Mouse (Mus musculus) spleen, embryonic (tissue): Measurements from ENCODE around the gene Il12rb1.

Experiments used
- CTCF ChIA-PET: fragments of 350-600 bp; sonication (Branson Sonifier 250); formaldehyde crosslinking; loops from one replicate; lab custom pipeline; 2022; lab: Charles Lee

Gene Il12rb1

DNA sequence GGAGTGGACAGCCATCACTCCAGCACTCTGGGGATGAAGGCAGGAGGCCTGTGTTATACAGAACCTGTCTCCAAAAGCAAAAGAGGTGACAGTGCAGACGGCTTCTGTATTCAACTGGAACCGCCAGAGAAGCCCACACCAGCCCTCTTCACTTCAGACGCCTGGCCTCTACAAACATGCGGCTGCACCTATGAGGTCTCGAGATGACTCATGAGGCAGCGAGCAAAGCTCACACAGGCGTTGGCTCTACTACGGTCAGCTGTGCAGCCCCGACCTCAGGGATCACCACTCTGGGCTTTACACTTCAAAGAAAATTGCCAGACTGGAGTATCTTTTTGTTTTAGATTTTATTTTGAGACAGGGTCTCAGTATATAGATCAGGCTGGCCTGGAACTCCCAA lies 35.4 kb upstream of the Il12rb1 start:
- CTCF ChIA-PET: interaction anchor here (2.0 kb wide), 1 partner anchor 10 kb away, joined by 6 read pairs; no protein-coding TSS in a partner anchor

- CTCF ChIA-PET: no interaction called here
Observed at GRCm38 (mm10) chr8:70773410-70773809, 34.8 kb upstream of the Il12rb1 start.

- CTCF ChIA-PET: interaction anchor here (1.0 kb wide), 1 partner anchor 19 kb away, joined by 3 read pairs; no protein-coding TSS in a partner anchor
Observed at GRCm38 (mm10) chr8:70773833-70774232, 34.4 kb upstream of the Il12rb1 start.

- CTCF ChIA-PET: interaction anchor here (1.0 kb wide), 1 partner anchor 18 kb away, joined by 3 read pairs; no protein-coding TSS in a partner anchor
Observed at GRCm38 (mm10) chr8:70774740-70775139, 33.5 kb upstream of the Il12rb1 start.

- CTCF ChIA-PET: no interaction called here
Observed at GRCm38 (mm10) chr8:70775227-70775626, 33.0 kb upstream of the Il12rb1 start.

DNA sequence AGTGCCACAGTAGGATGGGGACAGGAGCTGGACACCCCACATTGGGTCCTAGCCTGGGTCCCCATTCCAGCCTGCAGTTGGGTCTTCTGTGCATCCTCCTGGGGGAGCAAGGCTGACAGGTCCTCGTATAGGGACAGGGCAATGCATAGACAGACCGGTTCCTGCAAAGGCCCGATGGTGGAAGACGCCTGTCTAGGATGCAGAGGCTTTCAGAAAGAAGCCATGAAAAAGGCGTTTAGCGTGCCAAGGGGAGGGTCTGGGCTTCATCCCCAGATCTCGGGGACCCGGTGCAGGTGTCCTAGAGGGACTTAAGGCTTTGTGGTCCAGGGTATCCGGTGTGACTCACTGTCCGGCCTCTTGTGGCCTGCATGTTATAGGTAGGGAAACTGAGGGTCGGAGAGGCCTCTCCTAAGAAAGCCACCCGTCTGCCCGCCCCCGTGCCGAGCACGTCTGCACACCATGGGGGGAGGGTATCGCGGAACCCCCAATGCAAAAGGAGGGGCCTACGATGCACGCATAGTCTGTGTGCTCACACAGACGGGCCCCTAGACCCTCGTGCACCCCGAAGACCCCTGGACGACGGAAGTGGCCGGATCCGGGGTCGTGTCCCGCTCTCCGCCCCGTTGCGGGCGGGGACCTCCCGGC lies 32.3 kb upstream of the Il12rb1 start:
- CTCF ChIA-PET: no interaction called here

DNA sequence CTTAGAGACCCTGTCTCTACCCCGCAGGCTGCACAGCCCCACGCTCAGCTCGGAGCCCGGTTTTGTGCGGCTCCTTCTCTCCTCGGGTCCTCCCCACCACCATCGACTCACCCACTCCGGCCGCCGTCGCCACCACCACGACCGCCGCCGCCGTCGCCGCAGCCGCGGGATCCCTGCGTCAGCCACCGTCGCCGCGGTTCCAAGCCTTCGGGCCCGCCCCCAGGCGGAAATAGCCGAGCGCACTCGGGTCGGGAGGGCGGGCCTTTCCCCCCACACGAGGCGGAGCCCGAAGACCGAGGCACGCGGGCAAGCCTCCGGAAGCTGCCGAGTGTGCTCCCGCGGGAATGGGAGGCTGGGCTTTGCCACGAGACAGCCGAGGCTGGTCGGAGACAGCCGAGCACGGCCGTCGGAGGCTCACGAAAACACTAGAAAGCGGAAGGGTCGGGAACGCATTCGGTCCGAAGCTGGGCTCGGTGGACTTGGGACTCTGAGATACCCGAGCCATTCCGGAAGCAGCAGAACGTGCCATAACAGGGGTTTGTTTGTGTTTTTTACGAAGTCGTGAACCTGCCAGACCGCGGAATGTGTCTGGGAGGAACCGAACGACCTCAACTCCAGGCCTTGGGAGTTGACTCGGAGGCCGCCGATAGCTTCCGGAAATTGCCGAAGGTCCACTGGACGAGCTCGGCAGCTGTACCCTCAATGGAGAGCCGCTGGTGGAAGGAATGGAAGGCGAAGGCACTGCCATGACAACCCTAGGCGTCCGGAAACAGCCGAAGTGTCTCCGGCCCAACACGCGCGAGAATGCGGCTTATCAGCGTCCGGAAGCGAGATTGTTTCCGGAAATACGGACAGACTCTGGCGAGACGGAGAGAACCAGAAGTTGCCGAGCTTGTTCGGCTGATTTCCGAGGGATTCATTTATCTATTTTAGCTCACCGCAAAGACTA lies 31.5 kb upstream of the Il12rb1 start, which contains the start of gene Pik3r2:
Gene Pik3r2 (minus strand): TSS at position 218 of the 949 bp plus-strand sequence.
- CTCF ChIA-PET: interaction anchor here (1.4 kb wide), 2 partner anchors 14 to 18 kb away, joined by 3 to 5 read pairs; no protein-coding TSS in a partner anchor

GRCm38 (mm10) chr8:70780093-70780492 lies 28.2 kb upstream of the Il12rb1 start:
- CTCF ChIA-PET: no interaction called here

- CTCF ChIA-PET: interaction anchor here (1.4 kb wide), 1 partner anchor 17 kb away, joined by 3 read pairs; no protein-coding TSS in a partner anchor
Observed at GRCm38 (mm10) chr8:70786291-70787050, 21.8 kb upstream of the Il12rb1 start.

DNA sequence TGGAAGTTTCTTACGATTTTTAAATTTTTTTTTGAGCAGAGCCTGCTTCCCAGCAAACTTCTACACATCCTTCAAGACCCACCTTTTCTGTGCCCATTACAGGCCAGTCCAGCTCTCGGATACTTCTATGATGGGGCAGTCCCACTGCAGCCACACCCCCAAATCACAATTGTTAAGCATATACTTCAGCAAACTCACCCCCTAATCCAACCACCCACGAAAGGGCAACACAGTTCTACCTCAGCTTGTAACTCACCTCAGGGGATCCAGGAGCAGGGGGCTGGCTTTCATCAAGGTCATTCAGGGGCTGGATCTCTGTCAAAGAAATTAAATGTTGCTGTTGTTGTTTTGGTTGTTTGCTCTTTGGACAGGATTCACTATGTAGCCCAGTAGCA lies 21.2 kb upstream of the Il12rb1 start:
- CTCF ChIA-PET: interaction anchor here (1.4 kb wide), 1 partner anchor 17 kb away, joined by 3 read pairs; no protein-coding TSS in a partner anchor

GRCm38 (mm10) chr8:70787941-70788667 lies 20.1 kb upstream of the Il12rb1 start:
- CTCF ChIA-PET: interaction anchor here (1.4 kb wide), 1 partner anchor 16 kb away, joined by 3 read pairs; no protein-coding TSS in a partner anchor

- CTCF ChIA-PET: no interaction called here
Observed at GRCm38 (mm10) chr8:70789046-70789445, 19.2 kb upstream of the Il12rb1 start.

GRCm38 (mm10) chr8:70790846-70791245 lies 17.4 kb upstream of the Il12rb1 start:
- CTCF ChIA-PET: interaction anchor here (1.0 to 1.5 kb wide), 4 partner anchors 12 to 27 kb away, joined by 3 to 5 read pairs (median 3); partner anchors contain the start of gene Pik3r2

DNA sequence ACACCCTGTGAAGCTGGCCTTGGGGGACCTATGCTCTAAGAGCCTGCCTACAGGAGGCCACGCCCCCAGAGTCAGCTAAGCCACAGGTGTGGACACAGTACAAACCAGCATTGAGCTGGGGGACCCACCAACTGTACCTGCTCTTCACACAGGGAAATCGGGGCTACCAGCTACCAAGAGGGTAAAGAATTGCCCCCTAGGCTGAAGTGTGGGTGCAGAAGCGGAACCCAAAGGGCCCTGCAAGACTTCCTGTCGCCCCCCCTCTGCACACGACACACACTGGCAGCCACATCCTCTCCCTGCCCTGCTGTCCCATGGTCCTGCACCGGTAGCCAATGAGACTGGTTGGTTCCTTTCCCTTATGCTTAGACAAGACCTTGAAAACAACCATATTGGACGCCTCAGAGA lies 17.0 kb upstream of the Il12rb1 start:
- CTCF ChIA-PET: interaction anchor here (1.0 to 1.5 kb wide), 3 partner anchors 11 to 28 kb away, joined by 3 to 5 read pairs (median 3); partner anchors contain the start of gene Pik3r2

DNA sequence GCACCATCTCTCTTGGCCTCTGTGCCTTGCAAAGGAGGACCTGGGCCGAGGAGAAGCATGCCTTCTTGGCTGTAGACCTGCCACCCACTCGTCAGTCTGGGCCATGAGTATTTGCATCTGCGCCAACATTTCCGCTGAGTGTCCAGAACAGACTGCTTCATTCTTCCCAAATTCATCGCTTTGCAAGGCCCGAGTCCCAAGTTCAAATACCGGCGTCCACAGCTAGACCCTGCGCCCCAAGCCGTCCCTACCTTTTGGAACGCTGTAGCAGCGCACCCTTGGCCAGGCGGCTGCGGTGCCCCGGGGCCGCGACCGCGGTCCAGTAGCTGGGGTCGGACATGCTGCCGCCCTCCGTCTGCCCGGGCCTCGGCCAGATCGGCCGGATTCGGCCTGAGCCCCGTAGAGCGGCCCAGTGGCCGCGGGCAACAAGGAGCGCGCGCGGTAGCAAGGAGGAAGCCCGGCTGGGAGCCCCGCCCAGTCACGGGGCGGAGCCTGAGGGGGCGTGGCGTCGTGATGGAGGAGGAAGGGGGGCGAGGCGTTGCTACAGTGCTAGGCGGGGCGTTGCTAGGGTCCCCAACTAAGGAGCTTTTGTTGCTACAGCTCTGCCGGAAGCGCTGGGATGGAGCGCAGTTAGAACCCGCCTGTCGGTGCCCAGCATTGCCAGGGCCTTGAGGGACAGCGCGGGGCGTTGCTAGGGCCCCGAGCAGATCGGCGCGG lies 16.1 kb upstream of the Il12rb1 start:
- CTCF ChIA-PET: interaction anchor here (1.0 to 1.2 kb wide), 2 partner anchors 18 to 29 kb away, joined by 3 read pairs; no protein-coding TSS in a partner anchor

GRCm38 (mm10) chr8:70792700-70793099 lies 15.5 kb upstream of the Il12rb1 start:
- CTCF ChIA-PET: interaction anchor here (1.2 kb wide), 1 partner anchor 18 kb away, joined by 3 read pairs; no protein-coding TSS in a partner anchor

DNA sequence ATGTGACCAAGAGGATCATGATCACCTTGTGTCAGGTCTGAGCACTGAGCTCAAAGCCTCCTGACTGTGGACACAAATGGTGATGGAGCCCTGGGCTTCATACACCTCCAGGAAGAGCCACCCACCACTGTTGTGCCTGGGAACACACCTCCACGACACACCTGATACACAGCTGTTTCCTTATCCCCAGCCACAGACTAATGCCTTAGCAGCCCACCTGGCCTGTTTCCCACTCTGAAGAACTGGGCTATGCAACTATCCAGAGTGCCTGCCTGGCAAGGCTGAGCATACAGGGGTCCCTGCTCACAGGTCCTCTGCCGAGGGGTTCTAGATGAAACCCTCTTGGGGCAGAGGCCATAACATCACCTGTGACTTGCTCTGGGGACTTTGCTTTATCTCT lies 14.0 kb upstream of the Il12rb1 start:
- CTCF ChIA-PET: interaction anchor here (0.7 kb wide), 1 partner anchor 31 kb away, joined by 3 read pairs; no protein-coding TSS in a partner anchor

DNA sequence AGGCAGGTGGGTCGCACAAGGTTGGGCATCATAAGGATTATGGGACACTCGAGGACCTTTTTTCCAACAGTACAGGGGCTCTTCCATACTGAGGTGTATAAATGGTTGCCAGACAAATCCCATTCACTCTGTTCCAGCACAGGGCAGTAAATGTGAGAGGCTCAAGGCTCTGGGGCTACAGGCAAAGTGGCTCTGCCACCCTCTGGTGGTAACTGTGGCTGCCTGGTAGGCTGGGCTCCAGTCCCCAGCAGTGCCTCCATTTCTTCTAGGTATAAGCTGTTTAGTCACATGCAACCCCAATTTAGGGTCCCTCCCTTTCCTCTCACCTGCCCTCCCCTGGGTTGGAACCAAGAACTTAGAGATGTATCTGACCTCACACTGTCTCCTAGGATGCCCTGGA lies 12.9 kb upstream of the Il12rb1 start:
- CTCF ChIA-PET: no interaction called here

- CTCF ChIA-PET: no interaction called here
Observed at GRCm38 (mm10) chr8:70796403-70797080, 11.7 kb upstream of the Il12rb1 start.
